Mouse (Mus musculus) neural tube, embryonic 14.5 days (tissue): ENCODE results near the gene Psme2b. TPM values are rescaled to one million over a fixed set of nuclear protein-coding genes. Genes with fewer than 3 reads are reported as not detected.
"Not testable (repeated sequence)": the region's sequence is repeated elsewhere in the genome, so short reads cannot be mapped to it uniquely, and the experiment has no call there.

Source experiments
- ATAC-seq: fragments of 200-750 bp; cut with Nextera tagmentation; 2 replicates; pipeline ENCODE4 v1.8.0; 2017; ENCODE audit warnings: low read depth, mild to moderate bottlenecking, moderate TSS enrichment, moderate library complexity
- H3K27ac ChIP-seq: fragments of 300-500 bp; sonication (generic); 2 replicates; pipeline ENCODE4 v1.5.1; 2014; ENCODE audit warnings: low read depth, mild to moderate bottlenecking, control low read depth, low read length, moderate library complexity, mixed read lengths
- H3K27me3 ChIP-seq: fragments of 300-500 bp; sonication (generic); 2 replicates; pipeline ENCODE4 v1.6.1; 2014; ENCODE audit warnings: low read length; ENCODE audit not compliant: control insufficient read depth, insufficient read depth
- H3K36me3 ChIP-seq: fragments of 300-500 bp; sonication (generic); 2 replicates; pipeline ENCODE4 v1.6.1; 2014; ENCODE audit warnings: low read length, mixed read lengths; ENCODE audit not compliant: control insufficient read depth, insufficient read depth
- H3K4me1 ChIP-seq: fragments of 300-500 bp; sonication (generic); 2 replicates; pipeline ENCODE4 v1.6.1; 2014; ENCODE audit warnings: low read length; ENCODE audit not compliant: control insufficient read depth, insufficient read depth
- H3K4me2 ChIP-seq: fragments of 300-500 bp; sonication (generic); 2 replicates; pipeline ENCODE4 v1.6.1; 2014; ENCODE audit warnings: mild to moderate bottlenecking, low read depth, low read length, control low read depth
- H3K4me3 ChIP-seq: fragments of 300-500 bp; sonication (generic); 2 replicates; pipeline ENCODE4 v1.5.1; 2014; ENCODE audit warnings: low read depth, low read length, control low read depth, mixed read lengths
- H3K9ac ChIP-seq: fragments of 300-500 bp; sonication (generic); replicated peaks from 2 replicates; pipeline ENCODE4 v1.6.1; 2014; ENCODE audit warnings: low read depth, mild to moderate bottlenecking, control low read depth, low read length, mixed read lengths
- H3K9me3 ChIP-seq: fragments of 300-500 bp; sonication (generic); 2 replicates; pipeline ENCODE4 v1.6.1; 2016; ENCODE audit warnings: low read length; ENCODE audit not compliant: control insufficient read depth
- WGBS: fragments of 180-500 bp; shearing (Covaris S2); extraction: QIAGEN DNeasy Blood & Tissue Kit; methylation state at CpG from one replicate; pipeline ENCODE4 v1.1.7; 2014; 5-methylcytosine and 5-hydroxymethylcytosine counted together
- polyA plus RNA-seq: library from polyadenylated mRNA; unstranded; fragments of >200 nt; fragmentation: Nextera tagmentation; extraction: Ambion mirVana; gene quantifications from 2 replicates; pipeline ENCODE4 v1.2.1, GENCODE M21; 2014

Psme2b gene
- polyA plus RNA-seq, 1 experiment from 2014 or later: 1.4 TPM

GRCm38 (mm10) chr11:48978240-48978939 is 32.4 kb upstream of the Psme2b start, which contains the start of gene Olfr56:
Olfr56 (plus strand) TSS chr11:48978889.
- no CpG with 5 or more reads among the region's 1 CpGs for WGBS
- H3K9me3 ChIP-seq, H3K4me2 ChIP-seq, H3K4me3 ChIP-seq, ATAC-seq, H3K36me3 ChIP-seq, H3K9ac ChIP-seq, H3K4me1 ChIP-seq, H3K27ac ChIP-seq, H3K27me3 ChIP-seq: not testable (repeated sequence)

DNA sequence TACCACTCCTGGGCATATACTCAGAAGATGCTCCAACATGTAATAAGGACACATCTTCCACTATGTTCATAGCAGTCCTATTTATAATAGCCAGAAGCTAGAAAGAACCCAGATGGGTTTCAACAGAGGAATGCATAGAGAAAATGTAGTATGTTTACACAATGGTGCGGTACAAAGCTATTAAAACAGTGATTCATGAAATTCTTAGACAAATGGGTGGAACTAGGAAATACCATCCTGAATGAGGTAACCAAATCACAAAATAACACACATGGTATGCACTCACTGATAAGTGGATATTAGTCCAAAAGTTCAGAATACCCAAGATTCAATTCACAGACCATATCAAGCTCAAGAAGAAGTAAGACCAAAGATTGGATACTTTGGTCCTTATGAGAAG is 28.7 kb upstream of the Psme2b start:
- H3K27me3 ChIP-seq, H3K4me1 ChIP-seq, H3K4me2 ChIP-seq, H3K36me3 ChIP-seq, H3K4me3 ChIP-seq, H3K9me3 ChIP-seq, ATAC-seq, H3K9ac ChIP-seq, H3K27ac ChIP-seq: not testable (repeated sequence)
- no CpG with 5 or more reads among the region's 1 CpGs for WGBS

GRCm38 (mm10) chr11:48939286-48939685 is 6.7 kb downstream of the Psme2b start:
- not testable (repeated sequence) for H3K4me1 ChIP-seq, H3K27ac ChIP-seq, H3K36me3 ChIP-seq, H3K9me3 ChIP-seq, H3K4me2 ChIP-seq, H3K27me3 ChIP-seq, H3K9ac ChIP-seq, H3K4me3 ChIP-seq, ATAC-seq

GRCm38 (mm10) chr11:48935291-48935690 is 10.7 kb downstream of the Psme2b start:
- no CpG with 5 or more reads among the region's 3 CpGs for WGBS
- not testable (repeated sequence) for H3K4me3 ChIP-seq, H3K4me2 ChIP-seq, H3K27ac ChIP-seq, ATAC-seq, H3K27me3 ChIP-seq, H3K9ac ChIP-seq, H3K9me3 ChIP-seq, H3K4me1 ChIP-seq, H3K36me3 ChIP-seq

DNA sequence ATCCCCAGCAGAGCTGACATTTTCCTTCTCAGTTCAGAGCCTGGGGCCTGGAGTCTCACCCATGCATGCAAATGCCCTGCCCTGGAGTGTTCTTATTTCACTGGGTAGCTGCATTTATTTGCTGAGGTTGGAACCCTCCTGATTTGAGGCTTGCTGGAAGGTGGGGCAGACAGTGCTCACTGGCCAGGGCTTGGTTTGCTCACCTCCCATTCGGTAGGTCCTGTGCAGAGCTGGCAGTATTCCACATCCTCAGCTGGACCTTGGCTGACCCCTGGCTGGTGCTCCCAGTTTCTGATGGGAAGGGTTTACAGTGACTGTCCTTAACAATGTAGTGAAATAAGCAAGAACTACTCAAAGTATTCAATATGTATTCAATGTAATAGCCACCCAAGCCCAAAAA is 12.1 kb downstream of the Psme2b start:
- not testable (repeated sequence) for H3K9ac ChIP-seq, H3K4me3 ChIP-seq, H3K9me3 ChIP-seq, H3K27me3 ChIP-seq, H3K36me3 ChIP-seq, H3K4me1 ChIP-seq, ATAC-seq, H3K4me2 ChIP-seq, H3K27ac ChIP-seq
- 75% methylated on average over 1 of the region's 1 CpGs for WGBS

DNA sequence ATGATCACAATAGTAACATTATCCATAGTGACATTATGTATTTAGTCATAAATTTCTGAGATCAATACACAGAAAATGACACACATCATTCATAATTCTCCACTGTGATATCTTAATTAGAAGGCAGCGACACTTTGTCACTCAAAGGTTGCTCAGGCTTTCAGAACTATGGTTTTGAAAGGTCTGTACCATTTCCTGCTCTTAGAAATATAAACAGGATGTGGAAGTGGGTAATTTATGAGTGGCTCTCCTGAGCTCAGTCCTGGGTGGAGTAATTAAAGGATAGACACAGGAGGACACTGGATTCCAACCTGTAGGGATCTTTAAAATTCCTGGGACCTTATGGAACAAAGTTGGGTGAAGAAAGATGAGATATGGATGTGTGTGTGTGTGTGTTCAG is 12.6 kb downstream of the Psme2b start:
- H3K9me3 ChIP-seq, ATAC-seq, H3K4me3 ChIP-seq, H3K27ac ChIP-seq, H3K4me1 ChIP-seq, H3K4me2 ChIP-seq, H3K27me3 ChIP-seq, H3K9ac ChIP-seq, H3K36me3 ChIP-seq: not testable (repeated sequence)
- WGBS: 89% methylated on average over 1 of the region's 1 CpGs

DNA sequence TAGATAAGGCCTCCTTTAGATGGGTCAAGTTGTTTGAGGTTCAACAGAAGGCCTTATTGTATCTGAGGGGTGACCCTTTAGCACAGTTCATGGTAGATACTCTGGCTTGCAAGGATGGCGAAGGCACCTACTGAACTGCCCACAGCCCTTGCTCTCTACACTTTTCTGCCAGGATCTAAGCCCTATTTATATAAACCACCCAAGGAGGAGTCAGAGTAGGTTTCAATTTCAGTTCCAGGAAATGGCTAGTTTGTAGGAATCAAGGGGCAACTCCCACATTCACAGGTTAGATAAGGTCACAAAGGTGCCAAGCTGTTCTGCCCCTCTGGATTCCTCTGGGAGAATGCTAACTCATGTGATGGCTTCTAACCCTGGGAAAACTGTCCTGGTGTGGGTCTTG is 17.9 kb downstream of the Psme2b start:
- H3K36me3 ChIP-seq, H3K9ac ChIP-seq, H3K4me1 ChIP-seq, H3K27ac ChIP-seq, ATAC-seq, H3K27me3 ChIP-seq, H3K9me3 ChIP-seq, H3K4me2 ChIP-seq, H3K4me3 ChIP-seq: not testable (repeated sequence)
- WGBS: 96% methylated on average over 1 of the region's 1 CpGs

DNA sequence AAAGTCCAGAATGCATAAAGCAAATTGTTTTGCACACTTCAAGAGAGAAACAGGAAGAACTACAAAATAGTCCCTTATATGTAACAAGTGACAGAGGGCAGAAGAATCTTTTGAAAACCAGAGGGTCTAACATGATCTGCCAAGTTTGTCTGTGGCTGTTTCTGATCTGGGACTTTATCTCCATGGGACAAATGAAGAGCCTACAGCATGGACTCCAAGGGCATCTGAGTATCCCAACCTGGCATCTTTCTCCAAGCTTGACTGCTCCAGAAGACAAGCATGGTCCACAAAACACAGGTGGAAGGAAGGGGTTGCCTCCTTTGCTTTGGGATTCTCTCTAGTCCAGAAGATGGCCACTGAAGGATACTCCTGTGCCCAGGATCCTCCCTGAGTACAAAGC is 19.6 kb downstream of the Psme2b start:
- not testable (repeated sequence) for H3K9ac ChIP-seq, H3K9me3 ChIP-seq, H3K27ac ChIP-seq, H3K4me2 ChIP-seq, H3K36me3 ChIP-seq, ATAC-seq, H3K4me1 ChIP-seq, H3K4me3 ChIP-seq, H3K27me3 ChIP-seq

DNA sequence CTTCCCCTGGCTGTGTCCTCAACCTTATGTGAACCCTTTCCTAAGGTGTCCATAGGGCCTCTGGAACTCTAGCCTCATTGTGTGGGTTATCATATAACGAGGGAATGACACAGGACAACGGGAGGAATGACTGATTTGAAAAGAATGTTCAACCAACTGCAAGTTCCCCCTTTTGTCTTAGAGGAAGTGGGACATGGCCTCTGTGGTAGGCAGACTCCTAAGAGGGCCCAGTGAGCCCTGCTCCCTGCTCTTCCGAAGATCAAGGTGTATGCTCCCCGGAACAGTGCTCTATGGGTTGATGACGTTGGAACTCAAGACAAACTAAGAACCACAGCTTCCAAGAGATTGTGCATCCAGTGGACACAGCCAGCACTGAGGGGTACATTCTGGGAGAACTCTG is 22.2 kb downstream of the Psme2b start:
- H3K9me3 ChIP-seq, H3K27ac ChIP-seq, H3K27me3 ChIP-seq, H3K4me3 ChIP-seq, H3K36me3 ChIP-seq, H3K4me1 ChIP-seq, ATAC-seq, H3K4me2 ChIP-seq, H3K9ac ChIP-seq: not testable (repeated sequence)
- WGBS: 85% methylated on average over 5 of the region's 5 CpGs
